Mouse (Mus musculus): Measurements from ENCODE around the gene Mcm9. TPM values are rescaled to one million over a fixed set of nuclear protein-coding genes. Genes with fewer than 3 reads are reported as not detected.

Mcm9 gene
- polyA plus RNA-seq, 1 experiment, result 4.7 TPM

DNA sequence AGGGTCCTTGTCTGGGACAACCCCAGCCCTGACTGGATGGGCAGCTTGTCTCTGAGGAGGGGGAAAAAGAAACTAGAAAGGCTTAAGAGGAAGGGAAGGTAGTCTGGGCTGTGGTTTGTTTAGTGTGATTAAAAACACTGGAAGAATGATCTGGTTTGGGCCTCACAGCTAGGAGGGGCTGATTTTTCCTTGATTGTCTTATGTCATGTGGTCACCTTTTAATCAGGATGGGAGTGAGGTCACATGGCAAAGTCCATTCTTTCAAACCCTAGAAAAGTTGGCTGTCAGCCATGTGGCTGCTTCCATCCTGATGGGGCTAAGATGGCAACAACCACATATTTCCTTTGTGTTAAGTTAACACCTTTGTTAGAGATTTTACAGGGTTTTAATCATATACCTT is 61.7 kb downstream of the Mcm9 start:
- DNase-seq (ENCODE audit: low read depth), result peak; percentile 31
- TF ChIP-seq POLR2A (IDR thresholded peaks at IDR 0.05; ENCODE audit: borderline replicate concordance, extremely low read depth, insufficient read depth, insufficient read length, poor library complexity, severe bottlenecking), result no peak
- TF ChIP-seq CTCF (IDR thresholded peaks at IDR 0.05; ENCODE audit: borderline replicate concordance, extremely low read depth, insufficient read depth, insufficient read length), result no peak

DNA sequence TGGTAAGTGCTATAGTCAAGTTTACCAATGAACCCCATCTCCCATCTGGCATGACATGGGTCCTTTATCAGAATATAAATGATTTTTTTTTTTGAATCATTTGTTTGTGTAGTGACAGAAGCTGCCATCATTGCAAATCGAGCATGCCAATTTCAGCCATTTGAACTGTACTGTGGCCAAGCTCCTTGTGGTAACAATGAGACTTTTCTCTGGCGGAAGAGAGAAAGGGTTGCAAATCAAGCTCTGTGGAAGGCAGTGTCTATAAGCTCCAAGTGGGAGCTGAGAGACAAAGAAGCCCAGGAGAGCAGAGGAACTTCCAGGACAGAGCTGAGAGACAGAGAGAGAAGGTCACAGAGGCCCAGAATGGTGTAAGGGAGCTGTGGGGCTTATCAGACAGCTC is 64.7 kb downstream of the Mcm9 start:
- TF ChIP-seq POLR2A (IDR thresholded peaks at IDR 0.05; ENCODE audit: borderline replicate concordance, extremely low read depth, insufficient read depth, insufficient read length, poor library complexity, severe bottlenecking) (no peak), CTCF (IDR thresholded peaks at IDR 0.05; ENCODE audit: borderline replicate concordance, extremely low read depth, insufficient read depth, insufficient read length) (no peak)
- no peak for DNase-seq (ENCODE audit: low read depth)

DNA sequence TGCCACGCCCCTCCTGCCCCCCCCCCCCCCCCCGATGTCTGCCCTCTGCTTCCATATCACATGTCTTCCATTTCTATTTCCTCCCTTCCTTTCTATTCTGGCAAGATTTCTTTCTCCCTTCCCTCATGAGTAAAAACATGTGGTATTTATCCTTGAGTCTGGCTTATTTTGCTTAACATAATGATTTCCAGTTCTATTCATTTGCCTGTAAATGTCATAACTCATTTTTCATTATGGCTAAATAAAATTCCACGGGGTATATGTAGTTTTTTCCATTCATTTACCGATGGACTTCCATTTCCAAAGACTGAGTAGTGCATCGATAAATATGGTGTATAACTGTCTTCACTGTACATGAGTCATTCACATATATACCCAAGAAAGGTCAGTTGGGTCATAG is 68.2 kb downstream of the Mcm9 start:
- DNase-seq (ENCODE audit: low read depth), result no peak
- no peak for TF ChIP-seq POLR2A (IDR thresholded peaks at IDR 0.05; ENCODE audit: borderline replicate concordance, extremely low read depth, insufficient read depth, insufficient read length, poor library complexity, severe bottlenecking)
- TF ChIP-seq CTCF (IDR thresholded peaks at IDR 0.05; ENCODE audit: borderline replicate concordance, extremely low read depth, insufficient read depth, insufficient read length), result no peak

DNA sequence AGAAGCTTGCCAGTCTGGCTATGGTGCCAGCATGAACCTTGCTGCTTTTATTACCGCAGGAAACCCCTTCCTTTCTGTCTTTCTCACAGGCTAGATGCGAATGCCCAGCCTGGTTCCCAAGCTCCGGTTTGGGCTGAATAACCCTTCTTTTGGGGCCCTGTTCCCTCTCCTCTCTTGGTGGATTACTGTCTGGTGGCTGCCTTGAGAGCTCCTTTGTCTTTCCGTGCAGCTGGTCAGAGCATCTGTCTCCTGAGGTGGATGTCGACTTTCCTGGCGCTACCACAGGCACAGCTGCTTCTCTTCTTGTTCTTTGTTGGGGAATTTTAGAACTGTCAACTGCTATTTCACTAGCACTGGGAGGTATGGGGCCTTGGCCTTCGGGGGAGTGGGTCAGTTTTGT is 92.6 kb downstream of the Mcm9 start:
- DNase-seq (ENCODE audit: low read depth), result no peak
- TF ChIP-seq CTCF (IDR thresholded peaks at IDR 0.05; ENCODE audit: borderline replicate concordance, extremely low read depth, insufficient read depth, insufficient read length), result no peak
- TF ChIP-seq POLR2A (IDR thresholded peaks at IDR 0.05; ENCODE audit: borderline replicate concordance, extremely low read depth, insufficient read depth, insufficient read length, poor library complexity, severe bottlenecking), result no peak

DNA sequence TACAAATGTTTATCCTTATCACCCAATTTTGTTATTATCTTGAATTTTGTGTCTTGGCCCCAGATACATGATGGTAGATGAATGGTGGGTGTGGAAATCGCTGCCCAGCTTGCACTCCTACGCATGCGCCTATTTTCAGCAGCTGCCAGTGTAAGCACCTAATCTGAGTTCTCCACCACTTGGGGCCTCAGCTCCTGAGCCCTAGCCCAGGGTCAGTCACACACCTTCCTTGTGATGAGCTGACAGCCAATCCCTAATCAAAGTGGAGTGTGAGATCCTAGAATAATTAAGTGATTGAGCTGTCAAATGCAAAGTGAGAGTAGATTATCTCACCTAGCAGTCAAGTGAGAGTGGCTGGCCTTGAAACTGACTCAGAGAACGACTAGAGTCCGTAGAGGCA is 97.9 kb downstream of the Mcm9 start:
- no peak for DNase-seq (ENCODE audit: low read depth)
- TF ChIP-seq CTCF (IDR thresholded peaks at IDR 0.05; ENCODE audit: borderline replicate concordance, extremely low read depth, insufficient read depth, insufficient read length) (no peak), POLR2A (IDR thresholded peaks at IDR 0.05; ENCODE audit: borderline replicate concordance, extremely low read depth, insufficient read depth, insufficient read length, poor library complexity, severe bottlenecking) (no peak)

DNA sequence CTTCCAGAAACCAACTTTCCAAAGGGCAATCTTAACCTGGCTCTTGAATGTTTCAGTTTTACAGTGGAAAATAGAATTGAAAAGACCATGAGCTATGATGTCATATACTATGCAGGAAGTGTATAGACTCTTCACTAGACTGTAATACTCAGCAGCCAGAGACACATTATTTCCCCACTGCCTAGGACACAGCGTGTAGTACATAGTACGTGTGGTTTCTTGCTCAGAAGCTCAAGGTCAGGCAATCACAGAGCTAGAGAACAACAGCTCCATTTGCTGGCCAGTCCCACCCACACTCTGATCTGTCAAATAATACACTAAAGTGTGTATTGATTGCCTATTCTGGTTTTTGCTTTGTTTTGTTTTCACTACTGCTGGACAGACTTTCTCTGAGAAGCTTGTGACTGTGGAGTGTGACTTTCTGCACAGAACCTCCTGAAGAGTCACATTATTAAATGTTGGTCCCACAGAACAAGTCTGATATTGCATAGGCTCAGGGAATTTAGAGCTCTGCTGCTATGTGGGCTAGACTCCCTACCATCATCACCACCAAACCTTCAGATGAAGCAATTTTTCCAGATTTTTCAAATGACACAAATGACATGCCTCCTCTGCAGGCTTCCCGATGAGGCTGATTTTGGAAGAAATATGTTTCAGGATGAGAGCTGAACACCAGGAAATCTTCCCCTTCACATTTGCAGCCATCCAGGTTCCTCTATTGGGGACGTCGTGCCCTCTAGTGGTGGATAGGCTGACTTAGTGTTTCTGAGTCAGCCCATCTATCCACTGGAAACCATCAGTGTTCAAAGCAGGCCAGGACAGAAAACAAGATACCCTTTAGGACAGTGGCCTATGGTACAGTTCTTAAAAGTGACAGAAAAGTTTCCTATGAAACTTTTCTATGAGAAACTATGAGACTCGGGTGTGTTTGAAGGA is 102.1 kb downstream of the Mcm9 start:
- DNase-seq (ENCODE audit: low read depth), result peak; percentile 85
- TF ChIP-seq CTCF (IDR thresholded peaks at IDR 0.05; ENCODE audit: borderline replicate concordance, extremely low read depth, insufficient read depth, insufficient read length), result peak; percentile 83; the same call in 1 of the 2 replicates
- TF ChIP-seq POLR2A (IDR thresholded peaks at IDR 0.05; ENCODE audit: borderline replicate concordance, extremely low read depth, insufficient read depth, insufficient read length, poor library complexity, severe bottlenecking), result no peak

DNA sequence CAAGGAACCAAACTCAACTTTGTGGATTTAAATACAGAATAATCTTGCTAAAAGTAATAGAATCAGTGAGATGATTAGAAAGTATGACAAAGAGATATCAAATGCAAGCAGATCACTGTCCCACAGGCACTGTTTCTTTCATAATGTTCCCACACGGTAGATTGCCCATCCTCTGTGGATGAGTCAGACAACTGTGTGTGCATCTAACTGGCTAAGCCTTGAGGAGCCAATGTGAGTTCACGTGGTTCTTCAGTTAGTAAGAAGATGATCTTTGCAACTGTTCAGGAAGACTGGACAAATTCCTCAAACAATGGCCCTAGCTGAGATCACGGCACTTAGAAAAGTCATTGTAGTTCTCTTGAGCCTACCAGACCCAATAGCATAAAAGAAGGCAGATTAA is 102.9 kb downstream of the Mcm9 start:
- no peak for TF ChIP-seq CTCF (IDR thresholded peaks at IDR 0.05; ENCODE audit: borderline replicate concordance, extremely low read depth, insufficient read depth, insufficient read length)
- no peak for TF ChIP-seq POLR2A (IDR thresholded peaks at IDR 0.05; ENCODE audit: borderline replicate concordance, extremely low read depth, insufficient read depth, insufficient read length, poor library complexity, severe bottlenecking)
- no peak for DNase-seq (ENCODE audit: low read depth)

DNA sequence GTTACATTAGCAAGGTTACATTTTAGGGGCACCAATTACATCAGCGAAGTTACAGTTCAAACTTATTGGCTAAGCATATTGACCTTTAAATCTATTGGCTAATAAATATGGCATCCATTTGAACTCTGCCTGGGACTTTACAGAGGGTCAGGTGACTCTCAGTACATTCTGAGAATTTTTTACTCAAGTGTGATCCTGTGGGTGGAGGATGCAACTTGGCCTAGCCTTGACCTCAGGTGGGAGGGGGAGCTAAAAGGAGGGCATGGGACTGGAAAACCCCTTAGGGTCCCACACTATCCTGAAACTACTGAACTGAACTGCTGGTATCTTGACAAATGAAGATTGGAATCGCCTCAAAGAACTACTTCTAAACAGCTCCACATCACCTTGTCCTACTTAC is 103.9 kb downstream of the Mcm9 start:
- TF ChIP-seq POLR2A (IDR thresholded peaks at IDR 0.05; ENCODE audit: borderline replicate concordance, extremely low read depth, insufficient read depth, insufficient read length, poor library complexity, severe bottlenecking), result no peak
- no peak for TF ChIP-seq CTCF (IDR thresholded peaks at IDR 0.05; ENCODE audit: borderline replicate concordance, extremely low read depth, insufficient read depth, insufficient read length)
- DNase-seq (ENCODE audit: low read depth), result no peak

DNA sequence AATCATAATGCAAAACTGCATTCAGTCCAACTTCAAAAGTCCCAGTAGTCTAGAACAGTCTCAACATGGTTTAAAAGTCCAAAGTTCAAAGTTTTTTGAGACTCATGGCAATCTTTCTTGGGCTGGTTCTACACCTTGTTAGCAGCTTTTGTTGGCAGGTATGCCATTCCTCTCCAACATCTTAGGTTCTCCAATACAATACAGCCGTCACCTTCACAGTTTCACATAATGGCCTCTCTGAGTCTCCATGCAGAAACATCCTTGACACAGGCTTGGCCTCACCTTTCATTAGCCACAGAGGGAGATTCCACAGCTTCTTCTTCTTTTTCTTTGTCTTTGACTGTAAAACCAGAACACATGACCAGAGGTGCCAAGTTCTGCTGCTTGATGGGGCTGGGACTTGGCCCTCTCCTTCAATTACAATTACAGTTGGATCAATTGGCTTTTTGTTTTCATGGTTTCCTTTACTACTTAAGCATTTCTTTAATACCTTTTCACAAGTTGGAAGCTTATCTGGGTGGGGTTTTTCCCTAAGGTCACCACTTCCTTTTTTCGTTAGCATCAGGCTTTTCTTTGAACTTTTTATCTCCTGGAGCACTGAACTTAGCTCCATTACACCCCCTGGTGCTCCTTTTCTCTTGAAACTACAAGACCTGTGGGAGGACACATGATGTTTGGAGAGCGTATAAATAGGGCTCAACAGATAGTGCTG is 104.8 kb downstream of the Mcm9 start:
- DNase-seq (ENCODE audit: low read depth), result no peak
- TF ChIP-seq POLR2A (IDR thresholded peaks at IDR 0.05; ENCODE audit: borderline replicate concordance, extremely low read depth, insufficient read depth, insufficient read length, poor library complexity, severe bottlenecking) (no peak), CTCF (IDR thresholded peaks at IDR 0.05; ENCODE audit: borderline replicate concordance, extremely low read depth, insufficient read depth, insufficient read length) (no peak)

DNA sequence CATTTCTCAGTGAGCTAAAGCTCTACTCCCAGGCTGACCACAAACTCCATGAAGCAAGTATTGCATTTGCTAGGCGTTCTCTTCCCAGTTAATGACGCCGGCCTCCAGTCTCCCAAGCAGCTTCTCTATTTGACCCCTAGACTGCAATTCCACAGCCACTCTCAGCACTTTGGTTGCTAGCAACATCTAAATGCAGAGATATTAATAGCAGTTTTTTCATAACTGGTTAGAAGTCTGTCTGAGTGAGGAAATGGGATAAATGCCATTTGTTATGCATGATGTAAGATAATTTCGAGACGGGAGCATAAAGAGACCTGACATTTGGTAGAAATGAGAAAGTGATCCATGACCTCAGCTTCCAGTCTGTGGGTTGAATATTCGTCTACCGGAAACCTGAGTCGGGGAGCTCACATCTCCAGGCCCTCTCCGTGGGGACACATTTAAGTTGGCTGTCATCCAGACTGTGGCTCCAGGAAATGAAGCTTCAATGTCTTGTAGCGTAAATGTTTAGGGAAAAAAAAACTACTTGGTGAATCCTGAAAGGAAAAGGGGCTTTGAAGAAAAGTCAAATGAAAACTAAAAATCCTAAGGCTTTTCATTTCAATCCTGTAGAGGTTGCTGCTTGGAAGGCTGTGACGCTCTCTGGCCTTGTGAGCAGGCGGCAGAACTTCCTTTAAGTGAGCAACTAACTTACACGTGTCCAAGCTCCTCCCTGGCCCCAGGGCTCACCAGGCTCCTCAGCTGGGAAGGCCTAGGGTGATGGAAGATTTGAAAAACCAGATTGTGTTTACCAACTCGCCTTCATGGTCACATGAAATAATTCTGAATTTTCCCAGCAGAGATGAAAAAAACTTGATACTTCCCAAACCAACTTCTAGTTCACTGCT is 110.9 kb downstream of the Mcm9 start:
- DNase-seq (ENCODE audit: low read depth), result peak; percentile 45

DNA sequence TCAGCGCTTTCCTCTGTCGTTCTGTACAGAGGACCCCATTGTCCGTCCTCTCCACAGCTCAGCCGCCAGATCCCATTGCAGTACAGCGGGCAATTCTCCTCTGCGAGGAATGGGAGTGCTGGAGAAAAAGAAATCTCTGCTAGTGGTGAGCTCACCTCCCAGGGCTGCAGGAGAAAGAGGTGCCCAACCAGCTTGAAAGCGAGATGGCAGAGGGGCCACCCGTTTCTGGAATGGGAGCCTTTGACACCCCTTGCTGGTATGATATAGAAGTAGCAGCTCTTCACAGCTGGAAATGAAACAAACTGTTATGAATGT is 111.7 kb downstream of the Mcm9 start:
- TF ChIP-seq CTCF (IDR thresholded peaks at IDR 0.05; ENCODE audit: borderline replicate concordance, extremely low read depth, insufficient read depth, insufficient read length), result no peak
- no peak for TF ChIP-seq POLR2A (IDR thresholded peaks at IDR 0.05; ENCODE audit: borderline replicate concordance, extremely low read depth, insufficient read depth, insufficient read length, poor library complexity, severe bottlenecking)
- DNase-seq (ENCODE audit: low read depth), result peak; percentile 51

More for the DNA sequence above, 110.9 kb downstream of the Mcm9 start:
- TF ChIP-seq CTCF (IDR thresholded peaks at IDR 0.05; ENCODE audit: borderline replicate concordance, extremely low read depth, insufficient read depth, insufficient read length) (no peak), POLR2A (IDR thresholded peaks at IDR 0.05; ENCODE audit: borderline replicate concordance, extremely low read depth, insufficient read depth, insufficient read length, poor library complexity, severe bottlenecking) (no peak)
